Mouse (Mus musculus): Measurements from ENCODE around the gene Entpd6. TPM values are rescaled to one million over a fixed set of nuclear protein-coding genes. Genes with fewer than 3 reads are reported as not detected.

Gene Entpd6
- total and polyA plus RNA-seq, 2 experiments from 2014 or later, result 85.0 to 103 TPM

DNA sequence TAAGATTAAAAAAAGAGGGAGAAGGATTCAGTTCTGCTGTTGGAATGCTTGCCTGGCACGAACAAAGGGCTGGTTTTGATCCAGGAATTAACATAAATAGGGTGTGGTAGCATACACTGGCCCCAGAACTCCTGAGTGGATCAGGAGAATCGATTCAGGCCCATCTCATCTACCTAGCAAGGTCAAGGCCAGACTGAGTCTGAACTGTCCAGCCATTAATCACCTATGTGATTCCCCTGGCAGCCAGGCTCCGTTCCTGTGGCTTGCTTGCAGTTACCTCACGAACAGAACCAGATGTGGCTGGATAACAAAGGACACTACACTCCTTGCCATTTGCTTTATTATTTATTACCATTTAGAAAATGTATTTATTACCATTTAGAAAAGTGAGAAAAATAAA is 44.5 kb downstream of the Entpd6 start:
- peaks cover 3% of the 10 kb centered on the region for H3K36me3 ChIP-seq (ENCODE audit: insufficient read depth, low read length)
- WGBS, result 87% methylated on average over 4 of the region's 4 CpGs
- H3K27ac ChIP-seq (ENCODE audit: low read depth, low read length), result no peak overlapping the region
- H3K4me3 ChIP-seq (ENCODE audit: low read depth, low read length), result no peak overlapping the region
- no peak for ATAC-seq (ENCODE audit: low FRiP score)
- no peak for TF ChIP-seq CTCF (IDR thresholded peaks at IDR 0.05)
- H3K9ac ChIP-seq (replicated peaks; ENCODE audit: low read length, poor library complexity, severe bottlenecking), result 0 out of 2 replicates have a peak overlapping the region, but pooled peaks have one; percentile 13
- DNase-seq (ENCODE audit: low spot score), result no peak
- no peaks in the 10 kb centered on the region for H3K27me3 ChIP-seq (ENCODE audit: insufficient read depth, low read length)
- H3K4me2 ChIP-seq (ENCODE audit: low read depth, low read length, poor library complexity, severe bottlenecking), result no peak overlapping the region
- H3K4me1 ChIP-seq (ENCODE audit: insufficient read depth, low read length), result peaks cover 8% of the 10 kb centered on the region; the same call in 1 of the 2 replicates
- H3K9me3 ChIP-seq (ENCODE audit: low read length), result no peaks in the 10 kb centered on the region

DNA sequence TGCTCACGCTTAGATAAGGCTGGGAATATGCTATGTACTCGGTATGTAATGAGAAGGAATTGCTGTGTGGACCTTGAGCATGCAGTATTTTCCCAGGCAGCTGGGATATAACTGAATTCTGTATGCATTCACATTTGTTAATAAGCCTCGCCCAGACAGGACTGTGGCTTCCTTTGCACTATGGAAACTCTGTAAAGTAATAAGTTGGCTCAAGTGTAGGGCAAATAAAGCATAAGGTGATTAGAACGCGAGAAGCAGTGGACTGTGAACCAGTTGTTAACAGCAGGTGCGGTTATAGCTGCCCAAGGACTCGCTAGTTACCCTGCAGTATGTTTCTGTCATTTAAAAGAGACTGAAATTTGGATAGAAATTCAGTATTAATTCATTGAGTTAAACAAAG is 49.2 kb downstream of the Entpd6 start:
- Histone ChIP-seq H3K4me1 (ENCODE audit: insufficient read depth, low read length) (no peaks in the 10 kb centered on the region), H3K27me3 (ENCODE audit: insufficient read depth, low read length) (no peaks in the 10 kb centered on the region), H3K9ac (replicated peaks; ENCODE audit: low read length, poor library complexity, severe bottlenecking) (no peak overlapping the region), H3K36me3 (ENCODE audit: insufficient read depth, low read length) (peaks cover 13% of the 10 kb centered on the region), H3K4me3 (ENCODE audit: low read depth, low read length) (no peak overlapping the region), H3K9me3 (ENCODE audit: low read length) (no peaks in the 10 kb centered on the region), H3K4me2 (ENCODE audit: low read depth, low read length, poor library complexity, severe bottlenecking) (no peak overlapping the region), H3K27ac (ENCODE audit: low read depth, low read length) (no peak overlapping the region)
- no peak for TF ChIP-seq CTCF (IDR thresholded peaks at IDR 0.05)
- DNase-seq (ENCODE audit: low spot score) (no peak), ATAC-seq (ENCODE audit: low FRiP score) (no peak)
- WGBS, result 85% methylated on average over 7 of the region's 7 CpGs

GRCm38 (mm10) chr2:150800616-150801015 is 51.8 kb downstream of the Entpd6 start:
- Histone ChIP-seq H3K36me3 (ENCODE audit: insufficient read depth, low read length) (peaks cover 18% of the 10 kb centered on the region), H3K4me3 (ENCODE audit: low read depth, low read length) (no peak overlapping the region), H3K9ac (replicated peaks; ENCODE audit: low read length, poor library complexity, severe bottlenecking) (no peak overlapping the region), H3K27me3 (ENCODE audit: insufficient read depth, low read length) (no peaks in the 10 kb centered on the region), H3K9me3 (ENCODE audit: low read length) (no peaks in the 10 kb centered on the region), H3K4me1 (ENCODE audit: insufficient read depth, low read length) (no peaks in the 10 kb centered on the region), H3K27ac (ENCODE audit: low read depth, low read length) (no peak overlapping the region), H3K4me2 (ENCODE audit: low read depth, low read length, poor library complexity, severe bottlenecking) (no peak overlapping the region)
- 95% methylated on average over 5 of the region's 5 CpGs for WGBS
- ATAC-seq (ENCODE audit: low FRiP score) (no peak), DNase-seq (ENCODE audit: low spot score) (no peak)
- no peak for TF ChIP-seq CTCF (IDR thresholded peaks at IDR 0.05)

DNA sequence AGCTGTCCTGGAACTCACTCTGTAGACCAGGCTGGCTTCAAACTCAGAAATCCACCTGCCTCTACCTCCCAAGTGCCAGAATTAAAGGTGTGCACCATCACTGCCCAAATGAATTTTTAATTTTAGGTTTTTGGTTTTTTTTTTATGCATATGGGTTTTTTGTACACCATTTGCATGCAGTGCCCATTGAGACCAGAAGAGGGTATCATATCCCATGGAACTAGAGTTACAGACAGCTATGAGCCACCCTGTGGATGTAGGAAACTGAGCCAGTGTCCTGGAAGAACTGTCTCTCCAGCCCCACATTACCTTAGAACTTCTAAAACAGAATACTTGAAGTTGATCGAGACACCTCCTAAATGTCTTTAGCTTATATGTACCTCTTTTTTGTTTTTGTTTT is 54.2 kb downstream of the Entpd6 start:
- 96% methylated on average over 1 of the region's 1 CpGs for WGBS

DNA sequence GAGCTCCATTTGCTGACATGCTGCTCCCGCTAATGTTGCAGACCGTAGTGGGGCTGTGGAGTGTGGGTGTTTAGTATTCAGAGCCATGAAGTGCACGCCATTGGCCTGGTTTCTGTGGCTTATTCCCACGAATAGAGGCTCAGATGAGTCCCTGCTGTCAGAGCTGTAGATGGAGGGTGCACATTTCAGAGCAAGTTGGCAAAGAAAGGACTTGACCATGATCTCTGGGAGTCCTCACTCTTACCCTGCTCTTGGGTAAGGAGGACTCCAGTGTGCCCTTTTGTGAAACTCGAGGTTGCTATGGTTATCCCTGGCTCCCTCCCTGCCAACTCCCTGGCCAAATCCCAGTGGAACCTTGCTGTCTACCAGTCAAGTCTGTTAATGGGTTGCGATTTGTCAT is 59.5 kb downstream of the Entpd6 start:
- Histone ChIP-seq H3K4me2 (ENCODE audit: low read depth, low read length, poor library complexity, severe bottlenecking) (no peak overlapping the region), H3K9me3 (ENCODE audit: low read length) (no peaks in the 10 kb centered on the region), H3K9ac (replicated peaks; ENCODE audit: low read length, poor library complexity, severe bottlenecking) (no peak overlapping the region), H3K4me3 (ENCODE audit: low read depth, low read length) (no peak overlapping the region), H3K27me3 (ENCODE audit: insufficient read depth, low read length) (no peaks in the 10 kb centered on the region), H3K4me1 (ENCODE audit: insufficient read depth, low read length) (no peaks in the 10 kb centered on the region), H3K36me3 (ENCODE audit: insufficient read depth, low read length) (peaks cover 72% of the 10 kb centered on the region), H3K27ac (ENCODE audit: low read depth, low read length) (peak overlapping the region; percentile 38; the same call in 1 of the 2 replicates)
- 58% methylated on average over 6 of the region's 6 CpGs for WGBS
- no peak for TF ChIP-seq CTCF (IDR thresholded peaks at IDR 0.05)
- DNase-seq (ENCODE audit: low spot score) (peak; percentile 80), ATAC-seq (ENCODE audit: low FRiP score) (peak; percentile 66)

More for the DNA sequence above, 54.2 kb downstream of the Entpd6 start:
- Histone ChIP-seq H3K27ac (ENCODE audit: low read depth, low read length) (no peak overlapping the region), H3K9me3 (ENCODE audit: low read length) (no peaks in the 10 kb centered on the region), H3K36me3 (ENCODE audit: insufficient read depth, low read length) (peaks cover 33% of the 10 kb centered on the region), H3K9ac (replicated peaks; ENCODE audit: low read length, poor library complexity, severe bottlenecking) (no peak overlapping the region), H3K4me3 (ENCODE audit: low read depth, low read length) (no peak overlapping the region), H3K27me3 (ENCODE audit: insufficient read depth, low read length) (no peaks in the 10 kb centered on the region), H3K4me2 (ENCODE audit: low read depth, low read length, poor library complexity, severe bottlenecking) (no peak overlapping the region), H3K4me1 (ENCODE audit: insufficient read depth, low read length) (no peaks in the 10 kb centered on the region)
- DNase-seq (ENCODE audit: low spot score) (peak; percentile 52), ATAC-seq (ENCODE audit: low FRiP score) (no peak)
- peak; percentile 65 for TF ChIP-seq CTCF (IDR thresholded peaks at IDR 0.05)

DNA sequence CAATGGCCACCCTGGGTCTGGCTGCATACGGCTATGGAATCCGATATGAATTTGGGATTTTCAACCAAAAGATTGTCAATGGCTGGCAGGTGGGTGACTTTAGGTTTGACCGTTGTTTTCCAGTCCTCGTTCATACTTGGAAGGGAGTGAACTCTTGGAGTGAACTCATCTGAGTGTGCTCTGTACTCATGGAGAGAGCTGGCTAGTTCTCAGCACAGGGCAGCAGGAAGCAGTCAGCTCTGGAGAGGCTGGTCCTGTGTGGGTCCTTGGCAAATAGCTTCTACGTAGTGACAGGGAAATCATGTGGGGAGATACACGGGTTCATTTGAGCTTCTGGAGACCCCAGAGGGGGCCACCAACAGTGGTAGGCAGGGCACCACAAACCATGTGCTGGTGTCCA is 60.0 kb downstream of the Entpd6 start:
- ATAC-seq (ENCODE audit: low FRiP score), result peak; percentile 52; the same call in 1 of the 2 replicates
- H3K9ac ChIP-seq (replicated peaks; ENCODE audit: low read length, poor library complexity, severe bottlenecking), result no peak overlapping the region
- TF ChIP-seq CTCF (IDR thresholded peaks at IDR 0.05), result no peak
- WGBS, result 82% methylated on average over 6 of the region's 6 CpGs
- no peaks in the 10 kb centered on the region for H3K4me1 ChIP-seq (ENCODE audit: insufficient read depth, low read length)
- H3K27me3 ChIP-seq (ENCODE audit: insufficient read depth, low read length), result no peaks in the 10 kb centered on the region
- H3K9me3 ChIP-seq (ENCODE audit: low read length), result no peaks in the 10 kb centered on the region
- no peak overlapping the region for H3K4me2 ChIP-seq (ENCODE audit: low read depth, low read length, poor library complexity, severe bottlenecking)
- H3K4me3 ChIP-seq (ENCODE audit: low read depth, low read length), result no peak overlapping the region
- peaks cover 76% of the 10 kb centered on the region for H3K36me3 ChIP-seq (ENCODE audit: insufficient read depth, low read length)
- H3K27ac ChIP-seq (ENCODE audit: low read depth, low read length), result peak overlapping the region; percentile 38; the same call in 1 of the 2 replicates
- peak; percentile 41 for DNase-seq (ENCODE audit: low spot score)
